Mouse (Mus musculus): ENCODE results near the gene 4930432K21Rik. TPM values are rescaled to one million over a fixed set of nuclear protein-coding genes. Genes with fewer than 3 reads are reported as not detected.
A peak's percentile ranks its signal among the peaks of the same experiment; 100 is the strongest.

The 4930432K21Rik gene
- polyA plus RNA-seq, 1 experiment from 2014 or later, result 1.00 TPM

DNA sequence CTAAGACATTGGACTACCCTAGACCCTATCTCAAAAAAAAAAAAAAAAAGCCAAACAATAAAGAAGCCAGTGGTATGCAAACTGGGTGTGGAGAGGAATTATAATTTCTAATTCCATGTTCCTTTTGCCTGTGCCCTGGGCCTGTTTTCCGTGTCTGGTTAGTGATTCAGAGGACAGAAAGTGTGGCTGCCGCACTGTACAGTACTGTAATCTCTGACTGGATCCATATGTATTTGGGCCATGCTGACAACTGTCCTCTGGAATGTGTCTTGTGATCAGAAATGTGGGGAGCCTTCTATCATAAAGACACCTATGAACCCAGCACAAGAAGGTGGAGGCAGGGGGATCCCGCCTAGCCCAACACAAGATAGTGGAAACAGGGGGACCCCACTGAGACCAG, 25.7 kb upstream of the 4930432K21Rik start:
- no peaks in the 10 kb centered on the region for H3K4me1 ChIP-seq (replicated peaks)
- no peaks in the 10 kb centered on the region for H3K36me3 ChIP-seq
- H3K27ac ChIP-seq (ENCODE audit: poor library complexity, severe bottlenecking), result no peak overlapping the region
- H3K27me3 ChIP-seq (replicated peaks), result 0 out of 2 replicates have a peak, but pooled peaks cover 9% of the 10 kb centered on the region
- no peak for ATAC-seq (ENCODE audit: insufficient number of reproducible peaks, low FRiP score)
- WGBS, result 68% methylated on average over 3 of the region's 3 CpGs
- no peak overlapping the region for H3K4me3 ChIP-seq
- H3K4me2 ChIP-seq, result no peak overlapping the region
- no peak overlapping the region for H3K9ac ChIP-seq
- peaks cover 4% of the 10 kb centered on the region; the same call in 1 of the 2 replicates for H3K9me3 ChIP-seq (replicated peaks)

DNA sequence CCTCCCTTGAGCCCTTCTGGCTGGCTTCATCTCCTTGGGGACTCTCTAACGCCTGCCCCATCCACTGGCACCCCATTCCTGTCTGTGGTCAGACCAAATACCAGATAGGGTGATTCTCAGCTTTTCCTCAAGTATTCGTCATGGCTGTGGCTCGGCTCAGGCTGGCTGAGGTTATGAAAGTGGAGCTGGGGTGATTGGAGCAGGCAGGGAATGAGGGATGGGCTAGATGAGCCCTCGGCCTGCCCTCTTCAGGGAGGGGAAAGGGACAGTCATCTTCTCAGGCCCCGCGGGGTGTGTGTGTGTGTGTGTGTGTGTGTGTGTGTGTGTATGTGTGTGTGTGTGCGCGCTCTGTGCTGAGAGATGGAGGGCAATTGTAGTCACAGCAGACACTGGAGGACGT, 22.2 kb upstream of the 4930432K21Rik start, which contains the start of gene Podnl1:
Podnl1 (plus strand) TSS at position 334 of the 400 bp plus-strand sequence.
- H3K4me2 ChIP-seq, result no peak within 1 kb of the TSS
- no peak for ATAC-seq (ENCODE audit: insufficient number of reproducible peaks, low FRiP score)
- no peak within 1 kb of the TSS for H3K4me3 ChIP-seq
- peaks cover 21% of the 10 kb centered on the region for H3K27me3 ChIP-seq (replicated peaks)
- H3K9me3 ChIP-seq (replicated peaks), result no peaks in the 10 kb centered on the region
- no peak within 1 kb of the TSS for H3K9ac ChIP-seq
- no peaks in the 10 kb centered on the region for H3K36me3 ChIP-seq
- no peak within 1 kb of the TSS for H3K27ac ChIP-seq (ENCODE audit: poor library complexity, severe bottlenecking)
- 64% methylated on average over 9 of the region's 9 CpGs for WGBS
- peaks cover 5% of the 10 kb centered on the region; the same call in 1 of the 2 replicates for H3K4me1 ChIP-seq (replicated peaks)

DNA sequence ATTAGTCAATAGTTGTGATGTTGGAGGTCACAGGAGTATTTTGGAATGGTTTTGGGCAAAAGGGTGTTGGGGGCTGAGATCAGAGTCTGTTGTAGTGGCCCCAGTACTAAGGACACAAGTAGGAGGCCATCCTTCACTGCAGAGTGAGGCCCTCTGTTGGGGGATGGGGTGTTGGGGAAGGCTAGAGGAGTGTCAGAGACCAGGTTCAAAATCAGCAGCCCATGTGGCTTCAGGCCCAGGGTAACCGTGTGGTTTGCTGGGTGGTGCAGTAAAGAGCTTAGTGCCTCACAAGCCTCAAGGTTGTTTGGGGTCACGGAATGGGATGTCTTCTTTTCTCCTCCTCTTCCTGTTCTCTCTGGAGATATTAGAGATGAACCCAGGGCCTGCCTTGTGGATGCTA, 21.1 kb upstream of the 4930432K21Rik start:
- Histone ChIP-seq H3K4me3 (no peak overlapping the region), H3K27me3 (replicated peaks) (peaks cover 30% of the 10 kb centered on the region), H3K27ac (ENCODE audit: poor library complexity, severe bottlenecking) (no peak overlapping the region), H3K4me1 (replicated peaks) (peaks cover 7% of the 10 kb centered on the region; the same call in 1 of the 2 replicates), H3K36me3 (0 out of 2 replicates have a peak, but pooled peaks cover 1% of the 10 kb centered on the region), H3K4me2 (no peak overlapping the region), H3K9ac (no peak overlapping the region), H3K9me3 (replicated peaks) (no peaks in the 10 kb centered on the region)
- 59% methylated on average over 2 of the region's 2 CpGs for WGBS
- ATAC-seq (ENCODE audit: insufficient number of reproducible peaks, low FRiP score), result no peak

DNA sequence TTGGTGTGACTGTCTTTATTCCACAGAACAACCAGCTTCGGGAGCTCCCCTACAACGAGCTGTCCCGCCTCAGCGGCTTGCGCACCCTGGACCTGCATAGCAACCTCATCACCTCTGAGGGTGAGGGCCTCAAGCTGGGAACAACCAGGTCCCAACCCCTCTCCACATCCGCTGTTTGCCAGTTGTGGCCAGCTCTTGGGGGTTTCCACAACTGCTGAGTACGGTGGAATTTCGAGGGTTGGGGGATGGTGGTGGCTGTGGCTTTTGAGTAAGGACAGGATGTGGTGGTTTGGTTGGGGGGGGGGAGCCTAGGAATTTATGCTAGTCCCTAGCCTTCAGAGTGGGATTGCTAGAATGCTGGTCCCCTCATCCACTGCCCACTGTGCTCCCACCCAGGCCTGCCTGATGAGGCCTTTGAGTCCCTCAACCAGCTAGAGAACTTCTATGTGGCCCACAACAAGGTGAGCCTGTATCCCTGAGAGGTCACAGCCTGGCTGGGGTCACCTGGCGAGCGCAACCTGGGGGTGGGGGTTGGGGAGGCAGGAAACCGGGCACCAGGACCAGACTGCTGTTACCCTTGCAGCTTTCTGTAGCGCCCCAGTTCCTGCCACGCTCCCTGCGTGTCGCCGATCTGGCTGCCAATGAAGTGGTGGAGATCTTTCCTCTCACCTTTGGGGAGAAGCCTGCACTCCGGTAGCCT, 20.5 kb upstream of the 4930432K21Rik start:
- Histone ChIP-seq H3K27ac (ENCODE audit: poor library complexity, severe bottlenecking) (no peak overlapping the region), H3K36me3 (peaks cover 8% of the 10 kb centered on the region; the same call in 1 of the 2 replicates), H3K4me1 (replicated peaks) (peaks cover 7% of the 10 kb centered on the region; the same call in 1 of the 2 replicates), H3K4me3 (no peak overlapping the region), H3K9ac (no peak overlapping the region), H3K9me3 (replicated peaks) (no peaks in the 10 kb centered on the region), H3K27me3 (replicated peaks) (peaks cover 33% of the 10 kb centered on the region), H3K4me2 (no peak overlapping the region)
- 0 out of 2 replicates have a peak, but pooled peaks have one; percentile 22 for ATAC-seq (ENCODE audit: insufficient number of reproducible peaks, low FRiP score)
- 56% methylated on average over 17 of the region's 17 CpGs for WGBS

DNA sequence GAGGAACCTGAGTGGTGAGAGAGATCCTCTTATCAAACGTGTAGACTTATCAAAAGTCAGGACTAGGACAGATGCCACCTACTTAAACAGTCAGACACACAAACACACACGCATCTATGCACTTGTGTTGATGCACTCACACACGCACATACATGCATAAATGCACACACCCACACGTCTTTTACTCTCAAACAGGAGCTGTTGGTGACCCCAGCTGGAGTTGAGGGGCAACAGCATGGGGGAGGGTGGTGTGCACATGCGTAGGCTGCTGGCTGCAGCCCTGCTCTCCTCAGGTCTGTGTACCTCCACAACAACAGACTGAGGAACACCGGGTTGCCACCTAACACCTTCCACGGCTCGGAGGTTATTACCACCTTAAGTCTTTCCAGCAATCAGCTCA, 19.5 kb upstream of the 4930432K21Rik start:
- Histone ChIP-seq H3K27ac (ENCODE audit: poor library complexity, severe bottlenecking) (no peak overlapping the region), H3K27me3 (replicated peaks) (peaks cover 33% of the 10 kb centered on the region), H3K4me1 (replicated peaks) (peaks cover 7% of the 10 kb centered on the region; the same call in 1 of the 2 replicates), H3K4me2 (no peak overlapping the region), H3K9ac (no peak overlapping the region), H3K4me3 (no peak overlapping the region), H3K36me3 (peaks cover 17% of the 10 kb centered on the region), H3K9me3 (replicated peaks) (no peaks in the 10 kb centered on the region)
- WGBS, result 59% methylated on average over 8 of the region's 8 CpGs
- ATAC-seq (ENCODE audit: insufficient number of reproducible peaks, low FRiP score), result no peak

DNA sequence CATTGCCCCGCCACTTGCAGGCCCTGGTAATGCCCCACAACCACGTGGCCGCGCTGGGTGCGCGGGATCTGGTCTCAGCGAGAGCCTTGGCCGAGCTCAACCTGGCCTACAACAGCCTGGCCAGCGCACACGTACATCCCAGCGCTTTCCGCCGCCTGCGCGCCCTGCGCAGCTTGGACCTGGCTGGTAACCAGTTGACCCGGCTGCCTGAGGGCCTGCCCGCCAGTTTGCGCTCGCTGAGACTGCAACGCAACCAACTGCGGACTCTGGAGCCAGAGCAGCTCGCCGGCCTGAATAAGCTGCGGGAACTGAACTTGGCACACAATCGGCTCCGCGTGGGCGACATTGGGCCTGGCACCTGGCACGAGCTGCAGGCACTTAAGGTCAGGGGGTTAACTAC, 17.0 kb upstream of the 4930432K21Rik start:
- Histone ChIP-seq H3K4me2 (no peak overlapping the region), H3K27ac (ENCODE audit: poor library complexity, severe bottlenecking) (no peak overlapping the region), H3K9ac (no peak overlapping the region), H3K4me1 (replicated peaks) (peaks cover 7% of the 10 kb centered on the region; the same call in 1 of the 2 replicates), H3K36me3 (peaks cover 42% of the 10 kb centered on the region), H3K27me3 (replicated peaks) (peaks cover 25% of the 10 kb centered on the region), H3K9me3 (replicated peaks) (no peaks in the 10 kb centered on the region), H3K4me3 (no peak overlapping the region)
- WGBS, result 36% methylated on average over 30 of the region's 30 CpGs
- no peak for ATAC-seq (ENCODE audit: insufficient number of reproducible peaks, low FRiP score)

DNA sequence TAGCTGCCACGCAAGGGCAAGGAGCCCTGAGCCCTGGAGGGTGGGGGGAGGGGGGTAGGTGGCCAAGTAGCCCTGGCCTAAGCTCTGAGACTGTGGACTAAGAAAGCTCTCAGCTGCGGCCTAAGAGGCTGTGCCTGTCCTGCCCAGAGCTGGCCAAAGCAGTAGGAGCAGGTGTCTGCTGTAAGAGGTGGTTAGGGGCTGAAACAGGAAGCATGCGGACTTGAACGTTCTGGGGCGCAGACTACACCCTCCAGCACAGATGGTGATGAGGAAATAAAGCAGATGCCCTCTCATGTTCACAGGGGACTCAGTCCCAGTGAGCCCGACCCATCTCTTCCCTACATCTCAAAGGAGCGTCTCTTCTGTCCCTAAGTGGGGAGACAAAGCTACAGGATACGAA, 15.6 kb upstream of the 4930432K21Rik start:
- peaks cover 25% of the 10 kb centered on the region for H3K27me3 ChIP-seq (replicated peaks)
- no peak overlapping the region for H3K9ac ChIP-seq
- H3K27ac ChIP-seq (ENCODE audit: poor library complexity, severe bottlenecking), result no peak overlapping the region
- no peak overlapping the region for H3K4me2 ChIP-seq
- no peak overlapping the region for H3K4me3 ChIP-seq
- peaks cover 7% of the 10 kb centered on the region; the same call in 1 of the 2 replicates for H3K4me1 ChIP-seq (replicated peaks)
- peaks cover 56% of the 10 kb centered on the region for H3K36me3 ChIP-seq
- WGBS, result 74% methylated on average over 8 of the region's 8 CpGs
- no peak for ATAC-seq (ENCODE audit: insufficient number of reproducible peaks, low FRiP score)
- H3K9me3 ChIP-seq (replicated peaks), result no peaks in the 10 kb centered on the region

DNA sequence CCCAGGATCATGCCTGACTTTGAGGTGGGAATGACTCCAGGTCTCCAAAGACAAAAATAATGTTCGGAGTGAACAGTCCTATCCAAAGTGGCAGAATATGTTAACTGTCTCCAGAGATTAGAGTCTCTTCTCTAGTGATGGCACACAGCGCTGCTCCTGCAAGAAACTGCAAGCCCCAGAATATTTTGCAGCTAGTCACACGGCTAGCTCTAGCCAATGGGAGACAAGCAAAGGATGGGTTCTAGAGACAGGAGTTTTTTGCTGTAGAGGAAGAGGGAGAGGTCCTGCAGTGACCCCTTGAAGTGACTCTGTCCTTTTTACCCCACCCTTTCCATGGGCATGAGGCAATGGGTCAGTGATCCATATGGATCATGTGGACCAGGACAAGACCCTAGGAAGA, 10.0 kb upstream of the 4930432K21Rik start:
- no peak overlapping the region for H3K4me2 ChIP-seq
- no peaks in the 10 kb centered on the region for H3K9me3 ChIP-seq (replicated peaks)
- no peak overlapping the region for H3K4me3 ChIP-seq
- no peaks in the 10 kb centered on the region for H3K4me1 ChIP-seq (replicated peaks)
- peaks cover 99% of the 10 kb centered on the region for H3K36me3 ChIP-seq
- H3K27me3 ChIP-seq (replicated peaks), result no peaks in the 10 kb centered on the region
- no peak overlapping the region for H3K9ac ChIP-seq
- no peak for ATAC-seq (ENCODE audit: insufficient number of reproducible peaks, low FRiP score)
- no peak overlapping the region for H3K27ac ChIP-seq (ENCODE audit: poor library complexity, severe bottlenecking)
- WGBS, result 87% methylated on average over 3 of the region's 3 CpGs

DNA sequence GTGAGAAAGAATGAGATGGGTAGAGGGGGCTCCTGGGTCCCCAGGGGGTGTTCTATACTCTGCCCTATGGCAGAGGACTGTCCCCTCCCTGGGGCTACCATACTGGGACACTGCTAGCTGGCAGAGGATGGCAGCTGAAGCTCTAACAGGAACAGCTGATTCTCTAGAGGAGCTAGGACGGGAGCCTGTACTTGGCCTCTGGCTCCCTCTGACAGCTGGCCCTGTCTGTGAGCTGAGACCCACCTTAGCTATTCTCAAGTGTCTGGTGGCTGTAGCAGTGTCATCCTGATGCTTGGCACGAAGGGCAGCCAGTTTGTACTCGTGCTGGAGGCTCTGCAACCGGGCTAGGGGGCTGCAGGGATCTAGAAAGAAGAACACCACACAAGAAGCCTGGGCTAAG, 7.0 kb upstream of the 4930432K21Rik start:
- Histone ChIP-seq H3K4me2 (no peak overlapping the region), H3K27me3 (replicated peaks) (no peaks in the 10 kb centered on the region), H3K27ac (ENCODE audit: poor library complexity, severe bottlenecking) (no peak overlapping the region), H3K4me3 (no peak overlapping the region), H3K36me3 (peaks cover 89% of the 10 kb centered on the region), H3K9me3 (replicated peaks) (no peaks in the 10 kb centered on the region), H3K9ac (no peak overlapping the region), H3K4me1 (replicated peaks) (no peaks in the 10 kb centered on the region)
- no peak for ATAC-seq (ENCODE audit: insufficient number of reproducible peaks, low FRiP score)
- 80% methylated on average over 4 of the region's 4 CpGs for WGBS

DNA sequence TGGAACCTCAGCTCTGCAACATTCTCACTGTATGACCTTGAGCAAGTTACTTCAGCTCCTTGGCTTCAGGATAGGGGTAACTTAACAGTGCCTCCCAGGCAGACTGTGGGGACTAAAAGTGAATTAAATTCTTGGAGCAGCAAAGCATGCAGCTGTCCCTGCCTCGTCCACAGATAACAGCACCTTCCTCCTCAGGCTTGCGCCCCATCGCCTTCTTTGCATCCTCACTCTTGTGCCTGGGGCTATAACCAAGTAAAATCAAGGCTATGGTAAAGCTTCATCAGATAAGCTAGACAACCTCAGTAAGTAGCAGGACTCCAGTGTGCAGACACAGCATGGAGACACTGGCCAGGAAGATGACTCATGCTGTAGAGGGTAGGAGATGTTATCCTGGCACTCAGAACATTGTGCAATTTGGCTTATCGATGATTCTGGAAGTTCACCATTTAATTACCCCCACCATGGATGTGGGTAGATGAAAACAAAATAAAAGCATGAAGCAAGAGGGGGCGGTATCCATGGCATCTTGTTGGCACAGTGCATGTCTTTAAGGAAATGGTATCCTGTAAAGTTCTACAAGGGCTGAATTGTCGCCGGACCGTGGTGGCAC, 3.1 kb upstream of the 4930432K21Rik start:
- WGBS, result 90% methylated on average over 8 of the region's 8 CpGs
- peaks cover 50% of the 10 kb centered on the region for H3K36me3 ChIP-seq
- H3K9ac ChIP-seq, result no peak overlapping the region

DNA sequence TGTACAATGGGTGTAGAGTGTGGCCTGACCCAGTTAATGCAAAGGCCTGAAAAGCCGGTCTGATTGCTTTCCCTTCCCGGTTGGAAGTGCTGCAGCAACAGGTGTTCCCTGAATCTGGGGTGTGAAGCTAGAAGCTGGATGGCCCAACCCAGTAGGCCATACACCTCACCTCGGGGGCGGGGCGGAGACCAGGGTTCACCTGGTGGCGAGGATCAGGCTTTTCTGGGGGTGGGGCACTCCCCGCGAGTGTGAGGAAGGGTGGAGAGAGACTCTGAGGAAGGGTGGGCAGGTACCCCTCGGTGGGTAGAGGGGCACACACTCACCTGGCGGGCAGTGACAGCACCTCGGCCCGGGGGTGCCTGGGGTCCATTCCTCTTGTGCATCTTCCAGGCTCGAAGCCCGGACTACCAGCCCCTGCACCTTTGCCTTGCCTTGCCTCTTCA, 480 bp upstream of the 4930432K21Rik start:
- 5% methylated on average over 14 of the region's 14 CpGs for WGBS
- H3K4me2 ChIP-seq, result peak overlapping the region; percentile 93

More for the DNA sequence above, 3.1 kb upstream of the 4930432K21Rik start:
- no peak for ATAC-seq (ENCODE audit: insufficient number of reproducible peaks, low FRiP score)
- H3K9me3 ChIP-seq (replicated peaks), result no peaks in the 10 kb centered on the region
- no peak overlapping the region for H3K4me2 ChIP-seq
- H3K27ac ChIP-seq (ENCODE audit: poor library complexity, severe bottlenecking), result no peak overlapping the region
- H3K4me1 ChIP-seq (replicated peaks), result peaks cover 14% of the 10 kb centered on the region
- no peaks in the 10 kb centered on the region for H3K27me3 ChIP-seq (replicated peaks)
- H3K4me3 ChIP-seq, result no peak overlapping the region

More for the DNA sequence above, 480 bp upstream of the 4930432K21Rik start:
- Histone ChIP-seq H3K36me3 (peaks cover 25% of the 10 kb centered on the region), H3K4me1 (replicated peaks) (peaks cover 14% of the 10 kb centered on the region), H3K27ac (ENCODE audit: poor library complexity, severe bottlenecking) (no peak overlapping the region), H3K4me3 (peak overlapping the region; percentile 72), H3K9ac (peak overlapping the region; percentile 87), H3K27me3 (replicated peaks) (no peaks in the 10 kb centered on the region), H3K9me3 (replicated peaks) (no peaks in the 10 kb centered on the region)
- ATAC-seq (ENCODE audit: insufficient number of reproducible peaks, low FRiP score), result peak; percentile 41

Measured in heart, embryonic 12.5 days (tissue).